Mouse (Mus musculus) layer of hippocampus, adult 2 months (tissue): Measurements from ENCODE around the gene Slc44a1. TPM values are rescaled to one million over a fixed set of nuclear protein-coding genes. Genes with fewer than 3 reads are reported as not detected.

ENCODE experiments used
- DNase-seq, 2 experiments: peaks; one replicate each; pipeline ENCODE4 v3.0.0; 2022; ENCODE audit warnings: low spot score in 2 of 2
- H3K27ac ChIP-seq: fragments of 200-600 bp; 2 replicates; pipeline ENCODE4 v1.8.1; 2022
- H3K4me3 ChIP-seq: fragments of 200-600 bp; 2 replicates; pipeline ENCODE4 v1.8.1; 2022; ENCODE audit warnings: mild to moderate bottlenecking
- CTCF ChIP-seq: fragments of 200-600 bp; conservative IDR thresholded peaks from 2 replicates; pipeline ENCODE4 v1.8.1; 2022; ENCODE audit warnings: antibody characterized with exemption, mild to moderate bottlenecking, moderate library complexity
- total RNA-seq, 2 experiments: library from RNA; stranded (reverse); gene quantifications; 2 replicates each; pipeline ENCODE4 v1.2.3; 2021

Slc44a1 gene
- total RNA-seq, 2 experiments from 2014 or later: 75.0 to 78.4 TPM

- no peak for TF ChIP-seq CTCF
- H3K27ac ChIP-seq: no peak overlapping the region
- DNase-seq: no peak
These were observed 181.3 kb downstream of the Slc44a1 start for GRCm38 (mm10) chr4:53621490-53621889.

DNA sequence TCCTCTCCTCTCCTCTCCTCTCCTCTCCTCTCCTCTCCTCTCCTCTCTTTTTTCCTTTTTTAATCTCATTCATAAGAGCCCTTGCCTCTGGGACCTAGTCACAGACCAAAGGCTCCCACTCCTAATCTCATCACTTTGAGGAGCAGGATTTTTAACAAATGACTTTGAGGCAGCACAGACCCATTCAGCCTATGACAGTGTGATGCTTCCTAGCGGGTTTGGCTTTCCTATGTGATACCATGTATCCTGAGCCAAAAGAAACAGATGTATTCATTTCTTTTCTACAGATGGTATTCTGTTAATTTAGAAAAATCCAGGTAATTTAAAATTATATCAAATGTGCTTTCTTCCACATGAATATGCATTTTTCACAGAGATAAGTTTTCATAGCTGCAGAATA, 183.5 kb downstream of the Slc44a1 start:
- H3K27ac ChIP-seq: no peak overlapping the region
- DNase-seq: peak in 1 of 2 experiments; percentile 38
- no peak for TF ChIP-seq CTCF
- no peak overlapping the region for H3K4me3 ChIP-seq

More at GRCm38 (mm10) chr4:53621490-53621889, 181.3 kb downstream of the Slc44a1 start:
- H3K4me3 ChIP-seq: no peak overlapping the region

DNA sequence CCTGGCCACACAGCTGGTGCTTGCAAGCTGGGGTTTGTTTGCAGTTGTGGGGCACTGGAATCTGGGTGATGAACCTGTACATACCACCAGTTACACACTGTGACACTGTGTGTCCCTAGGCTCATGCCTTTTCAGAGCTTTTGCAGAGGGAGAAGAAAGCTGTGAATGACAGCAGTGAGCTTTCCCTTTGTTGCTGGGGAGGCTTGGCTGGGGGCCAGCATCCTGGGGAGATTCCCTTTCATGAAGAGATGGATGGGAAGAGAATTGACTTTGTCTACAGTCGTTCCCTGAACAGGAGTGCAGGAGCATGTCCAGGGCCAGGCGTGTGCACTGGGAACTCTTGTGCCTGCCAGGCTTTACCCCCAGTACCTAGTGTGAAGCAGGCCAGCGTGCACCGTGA, 184.6 kb downstream of the Slc44a1 start:
- Histone ChIP-seq H3K27ac (no peak overlapping the region), H3K4me3 (no peak overlapping the region)
- peak; percentile 58 to 60 for DNase-seq
- TF ChIP-seq CTCF: no peak

DNA sequence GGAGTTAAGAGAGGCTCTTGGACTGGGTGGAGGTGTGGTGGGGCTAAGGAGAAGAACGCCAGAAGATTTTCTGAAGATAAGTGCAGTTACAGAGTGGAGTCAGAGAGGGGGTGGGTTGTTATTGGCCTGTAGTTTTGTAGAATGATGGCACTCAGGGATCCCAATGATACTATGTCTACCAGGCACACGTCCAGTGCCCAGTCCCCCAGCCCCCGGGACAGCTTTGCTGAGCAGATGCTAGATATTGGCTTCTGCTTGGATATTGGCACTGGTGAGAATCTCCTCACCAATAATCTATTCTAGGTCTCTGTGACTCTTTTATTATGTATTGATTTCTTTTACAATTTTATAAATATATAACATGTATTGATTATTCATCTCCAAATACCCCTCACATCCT, 185.1 kb downstream of the Slc44a1 start:
- no peak for TF ChIP-seq CTCF
- no peak overlapping the region for H3K27ac ChIP-seq

GRCm38 (mm10) chr4:53628924-53629323, 188.7 kb downstream of the Slc44a1 start:
- no peak overlapping the region for H3K27ac ChIP-seq
- TF ChIP-seq CTCF: no peak
- H3K4me3 ChIP-seq: no peak overlapping the region
- no peak for DNase-seq

More for the DNA sequence above, 185.1 kb downstream of the Slc44a1 start:
- H3K4me3 ChIP-seq: no peak overlapping the region
- peak; percentile 45 to 46 for DNase-seq

- TF ChIP-seq CTCF: peak; percentile 13
- Histone ChIP-seq H3K27ac (peak overlapping the region; percentile 97), H3K4me3 (peak overlapping the region; percentile 85)
- DNase-seq: no peak
These were observed 190.7 kb downstream of the Slc44a1 start for GRCm38 (mm10) chr4:53630963-53631315.

DNA sequence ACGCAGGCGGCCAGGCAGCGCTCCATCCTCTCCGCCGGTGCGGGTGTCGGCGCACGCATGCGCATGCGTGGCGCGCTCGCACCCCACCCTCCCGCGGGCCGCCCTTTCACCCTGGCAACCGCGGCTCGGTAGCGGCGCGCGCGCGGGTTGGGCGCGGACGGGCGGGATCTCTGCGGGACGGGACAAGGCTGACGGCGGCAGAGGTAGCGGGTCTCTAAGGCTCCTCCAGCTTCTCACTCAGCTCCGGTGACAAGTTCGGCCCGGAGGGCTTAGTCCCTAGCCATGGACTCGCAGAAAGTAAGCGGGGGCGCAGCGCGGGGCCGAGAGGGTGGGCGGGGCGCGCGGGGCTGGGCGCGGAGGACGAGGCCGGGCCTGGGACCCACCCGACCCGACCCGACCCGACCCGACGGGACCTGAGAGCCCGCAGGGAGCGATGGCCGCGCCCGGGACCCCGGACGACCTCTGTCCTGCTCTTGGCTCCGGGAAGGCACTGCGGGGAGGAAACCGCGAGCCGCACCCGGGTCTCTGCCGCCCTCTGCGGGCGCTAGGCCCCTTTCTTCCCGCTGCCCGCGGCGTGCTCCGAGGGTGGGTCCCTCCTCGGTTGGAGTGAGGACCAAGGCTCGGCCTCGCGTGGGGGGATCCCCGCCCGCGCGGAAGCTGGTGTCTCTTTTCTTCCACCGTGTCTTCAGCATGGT, 191.2 kb downstream of the Slc44a1 start, which contains the start of gene Fsd1l:
Gene Fsd1l (plus strand): TSS at position 156 of the 695 bp plus-strand sequence.
- Histone ChIP-seq H3K27ac (peak within 1 kb of the TSS; percentile 97), H3K4me3 (peak within 1 kb of the TSS; percentile 85)
- peak; percentile 52 for TF ChIP-seq CTCF
- peak; percentile 74 to 83 for DNase-seq

DNA sequence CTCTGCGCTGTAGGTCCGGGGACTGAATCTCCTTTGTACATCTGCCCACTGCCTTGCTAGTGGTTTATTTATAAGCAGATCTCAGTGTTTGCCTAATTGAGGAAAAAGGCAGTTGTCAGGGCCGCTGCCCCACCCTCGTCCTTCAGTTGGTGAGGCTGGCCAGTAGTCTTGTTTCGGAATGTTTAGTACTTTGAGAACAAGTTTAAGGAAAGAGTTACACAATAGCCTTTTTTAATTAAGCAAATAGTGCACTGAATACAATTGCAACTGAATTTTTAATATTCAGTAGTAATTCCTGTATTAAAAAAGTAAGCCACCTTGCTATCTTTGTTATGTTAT, 191.8 kb downstream of the Slc44a1 start:
- H3K27ac ChIP-seq: peak overlapping the region; percentile 97
- DNase-seq: no peak
- TF ChIP-seq CTCF: no peak
- H3K4me3 ChIP-seq: peak overlapping the region; percentile 85

DNA sequence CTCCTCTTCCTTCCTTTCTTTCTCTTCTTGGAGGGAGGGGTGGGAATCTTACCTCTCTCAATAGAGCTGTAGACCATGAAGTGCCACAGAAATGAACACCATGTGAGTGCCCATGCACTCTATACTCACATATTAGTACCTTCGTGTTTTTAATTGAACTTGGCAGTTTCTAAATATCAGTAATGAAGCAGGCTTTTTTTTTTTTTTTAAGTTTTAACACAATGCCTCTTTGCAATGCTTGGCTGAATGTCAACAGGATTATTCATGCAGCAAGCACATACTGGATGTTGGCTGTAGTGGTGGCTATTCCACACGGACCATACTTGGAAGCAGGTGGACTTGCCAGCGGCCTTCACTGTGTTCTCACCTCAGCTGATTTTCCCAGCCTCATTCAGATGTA, 195.1 kb downstream of the Slc44a1 start:
- DNase-seq: no peak
- no peak for TF ChIP-seq CTCF
- no peak overlapping the region for H3K4me3 ChIP-seq

DNA sequence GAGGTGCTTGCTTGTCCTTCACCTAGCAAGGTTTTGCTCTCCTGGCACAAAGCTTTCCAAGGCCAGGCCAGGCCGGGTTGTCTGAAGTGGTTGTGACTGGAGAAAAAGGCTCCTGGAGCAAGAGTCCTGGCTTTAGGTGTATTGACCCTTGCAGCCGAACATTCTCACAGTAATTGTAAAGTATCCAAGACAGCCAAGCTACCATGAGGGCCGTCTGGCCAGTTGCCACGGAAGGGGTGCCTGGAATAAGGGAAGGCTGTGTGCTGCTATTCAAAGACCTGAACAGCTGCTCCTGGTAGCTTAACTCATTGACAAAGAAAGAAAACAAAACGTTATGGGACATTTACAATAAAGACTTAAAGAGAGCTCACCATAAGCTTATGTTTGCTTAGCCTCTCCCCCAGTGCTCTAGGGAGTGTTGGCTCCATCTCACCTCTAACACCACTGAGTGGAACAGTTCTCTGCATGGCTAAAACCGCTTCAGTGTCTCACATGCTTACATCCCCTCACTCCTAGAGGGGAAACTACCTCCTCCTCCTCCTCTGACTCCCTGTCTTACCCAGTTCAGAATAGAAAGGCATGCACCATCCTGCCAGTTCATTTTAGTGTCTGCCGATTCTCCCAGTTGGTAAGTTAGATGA, 197.2 kb downstream of the Slc44a1 start:
- H3K27ac ChIP-seq: no peak overlapping the region
- no peak for DNase-seq
- H3K4me3 ChIP-seq: no peak overlapping the region
- TF ChIP-seq CTCF: no peak

More for the DNA sequence above, 195.1 kb downstream of the Slc44a1 start:
- H3K27ac ChIP-seq: no peak overlapping the region

- no peak for TF ChIP-seq CTCF
- no peak for DNase-seq
These were observed 198.4 kb downstream of the Slc44a1 start for GRCm38 (mm10) chr4:53638549-53639123.

GRCm38 (mm10) chr4:53658029-53658428, 217.8 kb downstream of the Slc44a1 start:
- TF ChIP-seq CTCF: no peak
- H3K4me3 ChIP-seq: no peak overlapping the region
- H3K27ac ChIP-seq: peak overlapping the region; percentile 63
- DNase-seq: no peak

More at GRCm38 (mm10) chr4:53638549-53639123, 198.4 kb downstream of the Slc44a1 start:
- Histone ChIP-seq H3K4me3 (no peak overlapping the region), H3K27ac (no peak overlapping the region)

DNA sequence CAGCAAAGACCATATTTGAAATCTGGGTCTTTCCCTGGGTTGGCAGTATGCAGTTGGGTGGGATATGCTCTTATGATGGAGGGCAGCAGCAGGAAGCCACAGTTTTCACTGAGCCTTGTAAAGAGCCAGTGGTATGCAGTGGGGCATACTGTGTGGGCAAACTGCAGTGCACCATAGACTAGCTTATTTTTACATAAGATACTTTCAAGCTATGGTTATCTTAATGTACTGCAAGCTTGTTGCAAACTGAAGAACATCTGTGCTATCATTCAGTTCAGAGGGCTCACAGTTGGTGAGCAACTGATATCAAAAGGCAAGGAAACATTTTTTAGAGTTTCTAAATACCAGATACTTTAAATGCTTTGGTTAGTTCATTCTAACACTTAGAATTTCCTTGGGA, 220.5 kb downstream of the Slc44a1 start:
- no peak for TF ChIP-seq CTCF

More for the DNA sequence above, 220.5 kb downstream of the Slc44a1 start:
- Histone ChIP-seq H3K4me3 (no peak overlapping the region), H3K27ac (no peak overlapping the region)
- DNase-seq: no peak

Other genes starting within 250 kb of the Slc44a1 start
- 10 to 100 TPM; 29.2 to 32.5 TPM for gene Fsd1l, start 191.1 kb downstream of the Slc44a1 start, total RNA-seq